Mouse (Mus musculus): ENCODE measurements around the gene Anapc11.

Gene Anapc11

GRCm38 (mm10) chr11:120606764-120607163 lies 8.5 kb downstream of the Anapc11 start:
- ATAC-seq (ENCODE audit: low TSS enrichment): no peak

- ATAC-seq (ENCODE audit: low TSS enrichment): no peak
Observed at GRCm38 (mm10) chr11:120608241-120609034, 10.2 kb downstream of the Anapc11 start, which contains the start of gene Npb. Npb (plus strand) TSS chr11:120608477.

GRCm38 (mm10) chr11:120609250-120609649 lies 11.0 kb downstream of the Anapc11 start:
- ATAC-seq (ENCODE audit: low TSS enrichment): peak; percentile 12; the same call in 1 of the 2 replicates

- no peak for ATAC-seq (ENCODE audit: low TSS enrichment)
Observed at GRCm38 (mm10) chr11:120610477-120611046, 12.3 kb downstream of the Anapc11 start.

- 0 out of 2 replicates have a peak, but pooled peaks have one; percentile 21 for ATAC-seq (ENCODE audit: low TSS enrichment)
Observed at GRCm38 (mm10) chr11:120612763-120613162, 14.5 kb downstream of the Anapc11 start.

- no peak for ATAC-seq (ENCODE audit: low TSS enrichment)
Observed at GRCm38 (mm10) chr11:120613481-120613972, 15.3 kb downstream of the Anapc11 start.

GRCm38 (mm10) chr11:120613976-120614375 lies 15.8 kb downstream of the Anapc11 start:
- ATAC-seq (ENCODE audit: low TSS enrichment): no peak

GRCm38 (mm10) chr11:120615167-120615566 lies 16.9 kb downstream of the Anapc11 start:
- no peak for ATAC-seq (ENCODE audit: low TSS enrichment)

GRCm38 (mm10) chr11:120615606-120616203 lies 17.5 kb downstream of the Anapc11 start:
- ATAC-seq (ENCODE audit: low TSS enrichment): no peak

GRCm38 (mm10) chr11:120616617-120617294 lies 18.5 kb downstream of the Anapc11 start:
- ATAC-seq (ENCODE audit: low TSS enrichment): no peak

GRCm38 (mm10) chr11:120617519-120618112 lies 19.4 kb downstream of the Anapc11 start, which contains the start of gene Pcyt2:
Pcyt2 (minus strand) TSS chr11:120617936.
- peak; percentile 86 for ATAC-seq (ENCODE audit: low TSS enrichment)

- ATAC-seq (ENCODE audit: low TSS enrichment): no peak
Observed at GRCm38 (mm10) chr11:120618619-120619535, 20.7 kb downstream of the Anapc11 start.

GRCm38 (mm10) chr11:120620195-120620594 lies 22.0 kb downstream of the Anapc11 start:
- no peak for ATAC-seq (ENCODE audit: low TSS enrichment)

- ATAC-seq (ENCODE audit: low TSS enrichment): no peak
Observed at GRCm38 (mm10) chr11:120622805-120623204, 24.6 kb downstream of the Anapc11 start.

GRCm38 (mm10) chr11:120623961-120624679 lies 25.9 kb downstream of the Anapc11 start:
- peak; percentile 66 for ATAC-seq (ENCODE audit: low TSS enrichment)

- ATAC-seq (ENCODE audit: low TSS enrichment): peak; percentile 86
Observed at GRCm38 (mm10) chr11:120624680-120625111, 26.5 kb downstream of the Anapc11 start.

GRCm38 (mm10) chr11:120625152-120625775 lies 27.0 kb downstream of the Anapc11 start, which contains the start of gene Sirt7:
Sirt7 (minus strand) TSS chr11:120625240.
- ATAC-seq (ENCODE audit: low TSS enrichment): no peak

GRCm38 (mm10) chr11:120626785-120627467 lies 28.7 kb downstream of the Anapc11 start:
- no peak for ATAC-seq (ENCODE audit: low TSS enrichment)
